Mouse (Mus musculus) lung, postnatal 0 days (tissue): ENCODE measurements at regions not wholly inside any gene's neighbourhood (a gene's known extent, or its start where the extent isn't known, plus 50 kb on each side); places are given as distances from the start of the nearest gene placed in this dataset.

Experiments
- ATAC-seq: fragments of 200-750 bp; cut with Nextera tagmentation; 2 replicates; pipeline ENCODE4 v1.8.0; 2017; ENCODE audit warnings: moderate library complexity
- DNase-seq: peaks from one replicate; pipeline ENCODE4 v3.0.0-alpha.2; 2016; ENCODE audit warnings: low spot score
- H3K27ac ChIP-seq: fragments of 300-500 bp; sonication (generic); 2 replicates; pipeline ENCODE4 v1.5.1; 2014; ENCODE audit warnings: antibody characterized with exemption, mild to moderate bottlenecking, low read length, mixed read lengths
- H3K27me3 ChIP-seq: fragments of 300-500 bp; sonication (generic); replicated peaks from 2 replicates; pipeline ENCODE4 v1.6.1; 2014; ENCODE audit warnings: low read length, mixed read lengths; ENCODE audit not compliant: insufficient read depth
- H3K36me3 ChIP-seq: fragments of 300-500 bp; sonication (generic); 2 replicates; pipeline ENCODE4 v1.6.1; 2014; ENCODE audit warnings: low read length, mixed read lengths; ENCODE audit not compliant: insufficient read depth
- H3K4me1 ChIP-seq: fragments of 300-500 bp; sonication (generic); 2 replicates; pipeline ENCODE4 v1.6.1; 2014; ENCODE audit warnings: antibody characterized with exemption, low read depth, low read length, mixed read lengths; ENCODE audit not compliant: insufficient read depth
- H3K4me2 ChIP-seq: fragments of 300-500 bp; sonication (generic); replicated peaks from 2 replicates; pipeline ENCODE4 v1.6.1; 2014; ENCODE audit warnings: low read depth, mild to moderate bottlenecking, low read length, moderate library complexity, mixed read lengths
- H3K4me3 ChIP-seq: fragments of 300-500 bp; sonication (generic); 2 replicates; pipeline ENCODE4 v1.5.1; 2014; ENCODE audit warnings: low read depth, low read length
- H3K9ac ChIP-seq: fragments of 300-500 bp; sonication (generic); replicated peaks from 2 replicates; pipeline ENCODE4 v1.6.1; 2014; ENCODE audit warnings: low read depth, mild to moderate bottlenecking
- H3K9me3 ChIP-seq: fragments of 300-500 bp; sonication (generic); 2 replicates; pipeline ENCODE4 v1.6.1; 2016; ENCODE audit warnings: low read length, mixed read lengths
- CTCF ChIP-seq: IDR thresholded peaks from 2 replicates; pipeline ENCODE4 v1.5.1; 2016; ENCODE audit warnings: antibody characterized with exemption, mild to moderate bottlenecking
- EP300 ChIP-seq: IDR thresholded peaks from 2 replicates; pipeline ENCODE4 v1.6.1; 2016; ENCODE audit warnings: antibody characterized with exemption, mild to moderate bottlenecking, control low read depth
- WGBS: fragments of 180-500 bp; shearing (Covaris S2); extraction: QIAGEN DNeasy Blood & Tissue Kit; methylation state at CpG from one replicate; pipeline ENCODE4 v1.1.7; 2014; 5-methylcytosine and 5-hydroxymethylcytosine counted together

DNA sequence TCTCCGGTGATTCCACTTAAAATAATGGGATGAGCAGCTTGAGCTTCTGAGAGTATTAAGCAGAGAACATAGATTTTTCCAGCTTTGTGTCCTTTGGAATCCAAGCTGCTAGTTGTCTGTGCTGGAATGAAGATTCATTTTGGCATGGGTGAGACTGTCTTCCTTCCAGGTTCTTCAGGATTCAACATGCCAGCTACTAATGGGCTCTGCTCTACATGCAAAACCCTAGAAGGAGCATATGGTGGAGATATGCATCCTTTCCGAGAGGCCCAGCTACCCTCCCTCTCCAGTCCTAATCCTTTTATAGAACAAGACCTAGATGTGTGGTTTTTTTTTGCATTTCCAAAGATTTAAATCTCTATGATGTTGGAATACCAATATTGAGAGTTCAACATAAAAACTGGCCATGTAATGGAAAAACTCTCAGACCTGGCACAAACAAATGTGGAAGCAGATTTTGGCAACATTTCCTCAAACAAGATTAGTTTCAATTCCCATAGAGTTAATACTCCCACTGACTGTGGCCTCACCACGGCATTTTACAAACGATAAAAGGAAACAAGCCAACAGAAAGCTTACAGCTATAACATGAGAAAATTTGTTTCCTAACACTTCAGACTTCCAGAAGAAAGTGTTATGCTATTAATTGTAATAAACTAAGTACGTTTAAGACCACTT lies 364.5 kb downstream of the Sv2b start:
- Histone ChIP-seq H3K4me1 (no peaks in the 10 kb centered on the region), H3K27me3 (no peaks in the 10 kb centered on the region), H3K9me3 (no peaks in the 10 kb centered on the region), H3K4me2 (no peak overlapping the region), H3K27ac (no peak overlapping the region), H3K4me3 (no peak overlapping the region), H3K9ac (no peak overlapping the region), H3K36me3 (no peaks in the 10 kb centered on the region)
- no peak for TF ChIP-seq CTCF
- TF ChIP-seq EP300, result no peak
- no peak for DNase-seq
- 53% methylated on average over 5 of the region's 5 CpGs for WGBS
- no peak for ATAC-seq

GRCm38 (mm10) chr7:74942917-74943316 lies 366.1 kb downstream of the Sv2b start:
- H3K9me3 ChIP-seq, result no peaks in the 10 kb centered on the region
- H3K4me3 ChIP-seq, result no peak overlapping the region
- H3K4me1 ChIP-seq, result no peaks in the 10 kb centered on the region
- no peak for ATAC-seq
- TF ChIP-seq EP300 (no peak), CTCF (no peak)
- no peak overlapping the region for H3K9ac ChIP-seq
- H3K36me3 ChIP-seq, result no peaks in the 10 kb centered on the region
- WGBS, result 52% methylated on average over 4 of the region's 4 CpGs
- DNase-seq, result peak; percentile 7
- H3K4me2 ChIP-seq, result no peak overlapping the region
- no peak overlapping the region for H3K27ac ChIP-seq
- no peaks in the 10 kb centered on the region for H3K27me3 ChIP-seq

GRCm38 (mm10) chr7:74942146-74942545 lies 366.9 kb downstream of the Sv2b start:
- Histone ChIP-seq H3K4me1 (no peaks in the 10 kb centered on the region), H3K9ac (no peak overlapping the region), H3K36me3 (no peaks in the 10 kb centered on the region), H3K27ac (no peak overlapping the region), H3K4me3 (no peak overlapping the region), H3K4me2 (no peak overlapping the region), H3K9me3 (no peaks in the 10 kb centered on the region), H3K27me3 (no peaks in the 10 kb centered on the region)
- DNase-seq (no peak), ATAC-seq (no peak)
- WGBS, result 46% methylated on average over 3 of the region's 3 CpGs
- TF ChIP-seq EP300, result no peak
- no peak for TF ChIP-seq CTCF

DNA sequence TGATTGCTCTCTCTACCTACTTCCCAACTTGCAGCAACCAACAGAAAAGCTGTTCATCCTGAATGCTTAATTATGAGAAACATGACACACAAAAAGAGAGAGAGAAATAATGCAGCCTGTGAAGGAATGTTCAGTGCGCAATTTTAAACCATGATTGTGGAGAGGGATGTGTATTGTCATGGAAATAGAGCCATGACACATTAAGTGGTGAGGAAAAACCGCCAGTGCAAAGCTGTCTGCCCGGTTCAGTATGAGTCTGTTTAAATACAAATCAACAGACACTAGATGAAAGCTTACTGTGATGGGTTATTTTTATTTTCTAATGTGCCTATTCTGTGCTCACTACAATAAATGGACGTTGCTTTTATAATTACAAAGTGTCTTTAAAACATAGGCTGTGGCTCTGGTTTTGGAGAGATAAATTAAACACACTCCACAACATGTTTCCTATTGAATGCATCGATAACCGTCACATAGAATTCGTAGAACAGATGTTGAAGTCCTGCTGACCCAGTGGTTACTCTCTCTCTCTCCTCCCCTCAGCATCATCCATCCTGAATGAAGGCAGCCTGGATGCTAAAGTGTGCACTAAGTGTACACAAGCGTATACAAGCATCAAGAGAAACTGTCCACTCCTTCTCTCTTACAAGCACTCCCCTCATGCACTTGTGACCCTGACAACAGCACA lies 374.7 kb upstream of the Slco3a1 start:
- no peaks in the 10 kb centered on the region for H3K9me3 ChIP-seq
- no peak for TF ChIP-seq CTCF
- no peak for TF ChIP-seq EP300
- no peak overlapping the region for H3K4me2 ChIP-seq
- H3K27me3 ChIP-seq, result no peaks in the 10 kb centered on the region
- no peak overlapping the region for H3K27ac ChIP-seq
- H3K4me3 ChIP-seq, result no peak overlapping the region
- no peak overlapping the region for H3K9ac ChIP-seq
- ATAC-seq (no peak), DNase-seq (peak; percentile 15)
- no peaks in the 10 kb centered on the region for H3K36me3 ChIP-seq
- H3K4me1 ChIP-seq, result no peaks in the 10 kb centered on the region
- WGBS, result 44% methylated on average over 8 of the region's 8 CpGs

DNA sequence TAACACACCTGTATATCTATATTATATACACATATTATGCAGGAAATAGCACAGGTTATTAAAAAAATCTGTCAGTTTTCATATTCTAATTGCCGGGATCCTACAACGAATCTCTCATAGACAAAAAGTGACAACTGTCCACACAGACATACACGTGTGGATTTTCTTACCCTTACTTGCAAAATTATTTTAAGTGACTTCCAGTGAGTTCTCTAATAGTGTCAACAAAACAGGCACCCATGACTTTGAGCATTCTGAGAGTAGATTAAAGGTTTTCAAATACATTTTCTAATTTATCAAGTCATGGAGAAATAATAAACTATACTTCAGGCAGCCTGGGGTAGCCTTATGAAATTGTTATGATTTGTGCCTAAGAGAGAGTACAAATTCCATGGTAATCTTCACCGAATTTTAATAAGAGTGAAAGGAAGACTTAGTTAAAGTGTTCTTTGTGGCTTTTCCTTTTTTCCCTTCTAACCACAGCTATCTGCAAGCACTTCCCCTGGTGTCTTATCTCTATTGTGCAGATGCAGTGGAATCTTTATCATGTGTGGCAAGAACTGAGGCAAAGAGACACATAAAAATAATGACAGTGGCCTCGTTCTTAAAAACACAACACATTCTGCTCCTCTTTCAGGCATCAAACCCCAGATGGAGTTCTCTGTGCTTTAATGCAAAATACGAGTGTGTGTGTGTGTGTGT lies 373.8 kb upstream of the Slco3a1 start:
- H3K4me1 ChIP-seq, result no peaks in the 10 kb centered on the region
- no peak overlapping the region for H3K4me2 ChIP-seq
- no peaks in the 10 kb centered on the region for H3K36me3 ChIP-seq
- ATAC-seq (no peak), DNase-seq (no peak)
- H3K9ac ChIP-seq, result no peak overlapping the region
- 44% methylated on average over 6 of the region's 6 CpGs for WGBS
- H3K4me3 ChIP-seq, result no peak overlapping the region
- H3K27me3 ChIP-seq, result no peaks in the 10 kb centered on the region
- TF ChIP-seq CTCF (no peak), EP300 (no peak)
- H3K27ac ChIP-seq, result no peak overlapping the region
- H3K9me3 ChIP-seq, result no peaks in the 10 kb centered on the region

DNA sequence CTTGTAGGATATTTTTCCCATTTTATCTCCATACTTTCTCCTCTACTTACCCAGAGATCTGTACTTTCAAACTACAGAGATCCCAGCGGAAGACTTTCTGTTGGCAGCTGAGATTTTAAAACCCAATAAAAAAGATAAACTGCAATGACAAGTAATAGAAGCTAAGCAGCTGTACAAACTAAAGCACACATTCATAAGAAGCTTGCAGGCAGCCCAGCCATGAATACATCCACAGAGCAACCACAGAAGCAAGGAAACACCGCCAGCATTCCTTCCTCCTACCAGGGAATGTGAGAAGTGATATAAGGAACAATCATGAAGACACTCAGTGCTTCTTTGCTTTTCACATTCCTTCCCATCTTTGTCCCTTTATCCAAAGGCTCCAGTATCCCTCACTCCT lies 372.1 kb upstream of the Slco3a1 start:
- no peaks in the 10 kb centered on the region for H3K9me3 ChIP-seq
- no peak overlapping the region for H3K4me2 ChIP-seq
- WGBS, result 43% methylated on average over 2 of the region's 2 CpGs
- H3K27me3 ChIP-seq, result no peaks in the 10 kb centered on the region
- no peak for DNase-seq
- H3K9ac ChIP-seq, result no peak overlapping the region
- no peak for TF ChIP-seq CTCF
- TF ChIP-seq EP300, result no peak
- no peaks in the 10 kb centered on the region for H3K4me1 ChIP-seq
- H3K27ac ChIP-seq, result no peak overlapping the region
- ATAC-seq, result no peak
- no peaks in the 10 kb centered on the region for H3K36me3 ChIP-seq
- H3K4me3 ChIP-seq, result no peak overlapping the region
